Mouse (Mus musculus) activated CD4-positive, CD25-positive, alpha-beta regulatory T cell, adult 4 months (primary cell): Measurements from ENCODE around the gene Olfr749. TPM values are rescaled to one million over a fixed set of nuclear protein-coding genes. Genes with fewer than 3 reads are reported as not detected.
"Not testable (repeated sequence)": the region's sequence is repeated elsewhere in the genome, so short reads cannot be mapped to it uniquely, and the experiment has no call there.

Experiments
- ATAC-seq: one replicate; pipeline ENCODE4 v1.8.0; 2017
- polyA plus RNA-seq, 2 experiments: library from polyadenylated mRNA; unstranded; fragments of 100-300 nt; shearing (Covaris generic); gene quantifications; one replicate each; pipeline ENCODE4 v1.2.1; 2017

Olfr749 gene
- polyA plus RNA-seq, result not detected

GRCm38 (mm10) chr14:50744994-50745393 lies at the start of gene Olfr749:
Gene Olfr749, minus strand, starts transcription at chr14:50745094.
- ATAC-seq, result no peak

DNA sequence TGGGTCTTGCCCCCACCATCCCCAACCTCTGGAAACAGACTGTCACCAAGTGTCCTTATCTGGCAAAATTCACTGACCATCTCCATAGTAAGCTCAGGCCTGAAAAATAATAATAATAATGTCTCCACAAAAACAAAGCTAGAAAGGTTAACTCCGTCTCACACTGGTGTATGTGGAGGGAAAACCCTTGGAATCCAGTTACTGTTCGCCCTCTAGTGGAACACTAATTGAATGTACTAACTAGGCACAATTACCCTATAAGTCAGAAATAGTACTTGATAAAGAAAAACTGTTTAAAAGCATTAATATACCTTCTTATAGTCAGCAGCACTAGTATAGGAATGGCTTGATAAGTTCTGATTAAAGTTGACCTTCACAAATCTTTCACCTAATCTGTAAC lies 43.3 kb upstream of the Olfr749 start:
- ATAC-seq, result no peak

- peak; percentile 98 for ATAC-seq
Observed at GRCm38 (mm10) chr14:50785251-50785637, 40.4 kb upstream of the Olfr749 start, which contains the start of gene Ttc5. Gene Ttc5, minus strand, starts transcription at chr14:50785519.

DNA sequence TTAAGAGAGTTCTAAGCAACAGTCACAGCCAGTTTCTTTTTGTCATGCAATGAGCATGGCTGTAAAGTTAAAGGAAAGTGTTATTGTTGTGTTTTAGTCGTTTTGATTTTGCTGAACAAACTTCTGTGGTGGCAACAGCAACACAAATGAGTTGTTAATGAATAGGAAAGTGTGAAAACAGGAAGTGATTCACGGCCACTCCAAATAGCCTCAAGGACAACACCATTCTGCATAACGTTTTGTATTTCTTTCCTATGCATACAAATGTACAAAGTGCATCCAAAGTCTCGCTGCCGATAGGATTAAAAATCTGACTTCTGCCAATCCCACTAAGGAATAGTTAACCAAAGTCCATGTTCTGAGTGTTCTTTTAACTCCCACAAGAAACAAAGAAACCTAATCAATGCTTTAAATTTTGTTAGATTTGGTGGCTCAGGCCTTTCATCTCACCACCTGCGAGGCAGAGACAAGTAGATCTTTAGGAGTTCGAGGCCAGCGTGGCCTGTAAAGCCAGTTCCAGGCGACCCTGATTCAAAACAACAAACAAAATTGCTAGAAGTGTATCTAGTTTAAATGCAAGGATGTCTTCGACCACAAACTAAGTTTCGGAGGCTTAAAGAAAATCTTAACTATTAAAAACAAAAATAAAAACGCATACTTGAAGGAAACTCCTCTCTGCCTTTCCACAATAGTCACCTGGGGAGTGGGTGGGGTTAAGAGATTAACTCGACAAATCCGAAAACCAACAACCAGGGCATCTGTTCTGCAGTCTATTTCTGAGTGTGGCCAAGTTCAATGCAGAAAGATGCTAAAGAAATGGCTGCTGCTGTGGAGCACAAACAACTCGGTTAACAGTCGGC lies 39.7 kb upstream of the Olfr749 start:
- ATAC-seq, result no peak

GRCm38 (mm10) chr14:50782166-50782565 lies 37.3 kb upstream of the Olfr749 start:
- no peak for ATAC-seq

DNA sequence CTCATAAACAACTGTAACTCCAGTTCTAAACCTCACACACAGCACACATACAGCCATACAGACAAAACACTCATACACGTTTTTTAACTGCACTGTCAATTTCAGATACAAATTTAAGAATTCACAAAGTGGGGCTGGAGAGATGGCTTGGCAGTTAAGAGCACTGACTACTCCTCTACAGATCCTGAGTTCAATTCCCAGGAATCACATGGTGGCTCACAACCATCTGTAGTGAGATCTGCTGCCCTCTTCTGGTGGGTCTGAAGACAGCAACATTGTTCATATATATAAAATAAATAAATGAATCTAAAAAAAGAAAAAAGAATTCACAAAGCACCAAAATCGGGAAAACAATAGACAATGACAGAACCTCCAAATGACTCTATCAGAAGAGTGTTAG lies 26.4 kb upstream of the Olfr749 start:
- ATAC-seq, result no peak

DNA sequence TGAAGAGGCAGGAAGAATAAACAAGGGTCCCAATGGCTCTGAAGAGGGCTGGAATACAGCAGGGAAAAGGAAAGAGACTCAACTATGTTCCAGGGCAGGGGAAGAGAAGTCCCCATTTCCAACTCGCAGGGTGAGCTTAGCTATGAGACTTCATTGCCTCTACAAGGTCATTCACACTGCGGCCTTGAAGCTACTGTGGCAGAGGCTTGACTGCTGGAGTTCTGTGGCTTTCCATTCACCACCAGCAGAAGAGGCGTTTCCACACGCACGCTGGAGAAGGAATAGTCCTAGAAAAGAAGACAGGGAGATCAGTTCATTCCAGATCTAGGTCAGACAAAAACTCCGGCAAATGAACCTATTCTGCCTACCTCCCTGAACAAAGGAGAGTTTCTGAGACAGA lies 20.8 kb upstream of the Olfr749 start:
- ATAC-seq, result no peak

DNA sequence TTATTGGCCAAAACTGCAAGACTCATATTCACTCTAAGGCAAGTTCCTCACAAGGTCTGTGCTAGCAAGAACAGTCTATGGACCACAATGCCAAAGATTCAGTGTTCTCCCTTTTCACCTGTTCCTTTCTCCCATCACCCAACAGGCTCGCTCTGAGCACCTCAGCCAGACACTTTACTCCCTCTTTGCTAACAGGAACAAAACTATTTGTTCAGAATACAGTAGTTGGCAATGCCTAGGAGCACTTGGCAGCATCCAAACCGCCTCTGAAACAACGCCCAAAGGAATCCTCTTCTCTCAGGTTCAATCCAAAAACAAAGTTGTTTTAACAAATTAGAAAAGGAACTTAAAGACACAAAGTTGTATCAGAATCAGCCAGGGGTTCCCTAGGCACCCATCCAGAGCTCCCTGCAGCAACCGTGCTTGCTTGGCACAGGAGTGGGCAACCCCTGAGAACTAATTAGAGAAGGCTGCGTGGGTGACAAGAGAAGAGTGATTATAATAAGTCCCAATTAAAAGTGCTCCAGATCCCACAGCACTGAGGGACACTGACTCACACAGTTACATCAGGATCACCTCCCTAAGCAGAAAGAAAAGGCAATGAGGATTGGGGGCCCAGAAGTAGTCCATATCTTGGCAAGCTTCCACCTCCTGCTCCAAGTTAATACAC lies 13.7 kb upstream of the Olfr749 start:
- ATAC-seq, result no peak

DNA sequence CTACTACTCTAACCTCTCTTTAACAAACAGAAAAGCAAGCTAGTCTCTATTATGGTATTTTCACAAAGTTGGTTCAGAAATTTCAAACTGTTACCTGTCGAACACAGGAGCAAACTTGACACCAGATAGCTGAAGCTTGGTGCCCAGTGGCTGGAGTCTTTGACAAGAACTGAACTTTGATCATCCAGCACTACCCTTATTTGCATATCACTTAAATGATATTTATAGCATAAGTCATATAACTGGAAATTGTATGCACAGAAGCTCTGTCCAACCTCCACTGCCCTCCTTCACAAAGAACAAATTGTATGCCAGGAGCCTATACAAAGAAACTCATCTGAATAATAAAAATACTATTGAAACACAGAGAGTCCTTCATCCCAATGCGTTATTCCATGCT lies 3.3 kb downstream of the Olfr749 start:
- ATAC-seq, result no peak

DNA sequence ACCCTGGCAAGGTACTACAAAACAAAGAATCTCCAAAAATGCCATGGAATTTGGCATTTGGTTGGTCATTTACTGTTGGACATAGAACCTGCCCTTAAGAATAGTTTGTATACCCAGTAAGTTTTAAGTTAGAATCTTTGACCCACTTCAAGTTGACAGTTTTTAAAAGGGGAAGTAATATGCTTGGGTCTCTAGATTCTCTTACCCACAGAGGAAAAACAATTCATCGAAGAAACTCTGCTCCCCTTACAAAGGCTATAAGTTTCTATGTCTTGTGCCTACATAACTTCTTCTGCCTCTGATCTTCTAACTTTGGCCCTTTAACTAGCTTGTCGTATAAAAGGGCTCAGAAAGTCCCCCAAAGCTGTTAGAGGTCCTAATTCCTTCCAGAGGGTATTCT lies 4.6 kb downstream of the Olfr749 start:
- no peak for ATAC-seq

GRCm38 (mm10) chr14:50722371-50722770 lies 22.5 kb downstream of the Olfr749 start:
- not testable (repeated sequence) for ATAC-seq

DNA sequence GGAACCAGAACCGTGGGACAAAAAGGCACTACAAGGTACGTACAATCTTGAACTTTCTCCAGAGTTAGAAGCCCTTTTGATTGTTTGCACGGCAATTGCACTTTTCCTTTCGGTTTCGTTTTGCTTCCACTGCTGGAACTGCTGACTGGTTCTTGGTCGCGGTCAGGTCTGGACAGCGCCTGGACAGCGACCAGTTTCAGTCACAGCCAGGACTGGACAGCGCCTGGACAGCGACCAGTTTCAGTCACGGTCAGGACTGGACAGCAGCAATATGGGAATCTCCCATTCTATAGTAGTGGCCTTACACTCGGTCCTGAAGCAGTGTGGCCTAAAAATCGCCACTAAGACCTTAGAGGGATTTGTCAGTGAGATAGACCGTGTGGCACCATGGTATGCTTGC lies 25.0 kb downstream of the Olfr749 start:
- not testable (repeated sequence) for ATAC-seq

- no peak for ATAC-seq
Observed at GRCm38 (mm10) chr14:50707073-50707472, 37.8 kb downstream of the Olfr749 start, which contains the start of gene Olfr748. Gene Olfr748, plus strand, starts transcription at chr14:50707373.

DNA sequence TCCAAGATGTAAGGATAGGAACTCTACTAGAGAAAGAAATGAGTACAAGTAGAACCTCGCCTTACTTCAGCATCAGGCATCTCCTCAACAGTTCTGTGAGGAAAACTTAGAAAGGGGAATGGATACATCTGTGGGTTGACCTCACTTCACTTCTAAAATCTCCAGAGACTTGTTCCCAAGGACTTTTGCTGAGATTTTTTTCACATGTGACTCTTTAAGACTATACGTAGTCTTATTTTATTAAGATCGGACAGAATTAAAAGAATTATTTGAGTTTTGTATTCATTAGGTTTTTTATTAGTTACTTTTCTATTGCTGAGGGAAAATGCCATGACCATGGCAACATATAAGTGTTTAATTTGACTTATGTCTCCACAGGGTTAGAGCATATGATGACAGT lies 51.8 kb downstream of the Olfr749 start, which contains the start of gene Olfr747:
Gene Olfr747 (minus strand): TSS at position 101 of the 400 bp plus-strand sequence.
- no peak for ATAC-seq

Other genes with a start within 250 kb of the Olfr749 start
- under 1 TPM in 1 of 2 experiments, not detected in 1; 0.25 TPM for gene Olfr742, start 241.5 kb downstream of the Olfr749 start, polyA plus RNA-seq
- not detected for gene Olfr743, start 223.3 kb downstream of the Olfr749 start, polyA plus RNA-seq
- gene Olfr744, start 130.2 kb downstream of the Olfr749 start, polyA plus RNA-seq, result not detected
- gene Olfr745, start 105.7 kb downstream of the Olfr749 start, polyA plus RNA-seq, result not detected
- gene Olfr746, start 98.0 kb downstream of the Olfr749 start, polyA plus RNA-seq, result not detected
- not detected for gene Olfr747, start 51.9 kb downstream of the Olfr749 start, polyA plus RNA-seq
- under 1 TPM in 1 of 2 experiments, not detected in 1; 0.21 TPM for gene Olfr748, start 37.7 kb downstream of the Olfr749 start, polyA plus RNA-seq
- 100 to 1,000 TPM; 108 to 124 TPM for gene Ttc5, start 40.4 kb upstream of the Olfr749 start, polyA plus RNA-seq
- gene Ccnb1ip1, start 62.6 kb upstream of the Olfr749 start, polyA plus RNA-seq, result not detected
- 10 to 100 TPM; 83.6 to 88.1 TPM for gene Parp2, start 62.7 kb upstream of the Olfr749 start, polyA plus RNA-seq
- 10 to 100 TPM; 20.7 to 22.0 TPM for gene Tep1, start 125.5 kb upstream of the Olfr749 start, polyA plus RNA-seq
- gene Klhl33, start 152.4 kb upstream of the Olfr749 start, polyA plus RNA-seq, result under 1 TPM in 1 of 2 experiments, not detected in 1; 0.21 TPM
- 100 to 1,000 TPM in 1 of 2 experiments, 10 to 100 TPM in 1; 73.9 to 108 TPM for gene Osgep, start 179.8 kb upstream of the Olfr749 start, polyA plus RNA-seq
- gene Apex1, start 179.9 kb upstream of the Olfr749 start, polyA plus RNA-seq, result 100 to 1,000 TPM in 1 of 2 experiments, 10 to 100 TPM in 1; 72.8 to 108 TPM
- gene Pip4p1, start 185.8 kb upstream of the Olfr749 start, polyA plus RNA-seq, result 1 to 10 TPM; 3.6 to 4.1 TPM
- gene Pnp, start 186.0 kb upstream of the Olfr749 start, polyA plus RNA-seq, result 10 to 100 TPM; 61.0 to 76.3 TPM
- gene Gm49342, start 199.4 kb upstream of the Olfr749 start, polyA plus RNA-seq, result 1 to 10 TPM in 1 of 2 experiments, not detected in 1; 9.9 TPM
- gene Pnp2, start 210.9 kb upstream of the Olfr749 start, polyA plus RNA-seq, result under 1 TPM; 0.60 to 0.85 TPM